Mouse (Mus musculus): ENCODE measurements around the gene Nr3c2. TPM values are rescaled to one million over a fixed set of nuclear protein-coding genes. Genes with fewer than 3 reads are reported as not detected.

Nr3c2 gene
- polyA plus RNA-seq, 1 experiment from 2014 or later, result 1.2 TPM

GRCm38 (mm10) chr8:77121571-77121890, 222.3 kb downstream of the Nr3c2 start:
- H3K4me2 ChIP-seq, result no peak overlapping the region
- DNase-seq (ENCODE audit: low spot score, missing footprints), result no peak
- H3K27me3 ChIP-seq (ENCODE audit: control insufficient read depth, insufficient read depth, low read length), result no peaks in the 10 kb centered on the region
- no peak for ATAC-seq (ENCODE audit: low FRiP score)
- no peak overlapping the region for H3K4me3 ChIP-seq (ENCODE audit: low read depth, low read length)
- H3K9me3 ChIP-seq (ENCODE audit: control insufficient read depth, low read length), result no peaks in the 10 kb centered on the region
- no peak overlapping the region for H3K9ac ChIP-seq (ENCODE audit: low read length)
- H3K36me3 ChIP-seq (ENCODE audit: control insufficient read depth, insufficient read depth, low read length), result no peaks in the 10 kb centered on the region
- 45% methylated on average over 1 of the region's 1 CpGs for WGBS
- no peaks in the 10 kb centered on the region for H3K4me1 ChIP-seq (ENCODE audit: control insufficient read depth, insufficient read depth, low read length)
- no peak overlapping the region for H3K27ac ChIP-seq (ENCODE audit: low read depth, low read length)

GRCm38 (mm10) chr8:77122300-77122699, 223.1 kb downstream of the Nr3c2 start:
- ATAC-seq (ENCODE audit: low FRiP score), result no peak
- no peak overlapping the region for H3K4me2 ChIP-seq
- WGBS, result 78% methylated on average over 5 of the region's 5 CpGs
- no peak for DNase-seq (ENCODE audit: low spot score, missing footprints)
- no peaks in the 10 kb centered on the region for H3K9me3 ChIP-seq (ENCODE audit: control insufficient read depth, low read length)
- H3K9ac ChIP-seq (ENCODE audit: low read length), result no peak overlapping the region
- H3K4me1 ChIP-seq (ENCODE audit: control insufficient read depth, insufficient read depth, low read length), result no peaks in the 10 kb centered on the region
- H3K27ac ChIP-seq (ENCODE audit: low read depth, low read length), result no peak overlapping the region
- no peak overlapping the region for H3K4me3 ChIP-seq (ENCODE audit: low read depth, low read length)
- H3K36me3 ChIP-seq (ENCODE audit: control insufficient read depth, insufficient read depth, low read length), result no peaks in the 10 kb centered on the region
- H3K27me3 ChIP-seq (ENCODE audit: control insufficient read depth, insufficient read depth, low read length), result no peaks in the 10 kb centered on the region

GRCm38 (mm10) chr8:77125777-77126176, 226.5 kb downstream of the Nr3c2 start:
- peak; percentile 37 for DNase-seq (ENCODE audit: low spot score, missing footprints)
- ATAC-seq (ENCODE audit: low FRiP score), result no peak
- 92% methylated on average over 7 of the region's 7 CpGs for WGBS
- Histone ChIP-seq H3K27me3 (ENCODE audit: control insufficient read depth, insufficient read depth, low read length) (no peaks in the 10 kb centered on the region), H3K4me1 (ENCODE audit: control insufficient read depth, insufficient read depth, low read length) (no peaks in the 10 kb centered on the region), H3K4me3 (ENCODE audit: low read depth, low read length) (no peak overlapping the region), H3K27ac (ENCODE audit: low read depth, low read length) (no peak overlapping the region), H3K9ac (ENCODE audit: low read length) (no peak overlapping the region), H3K4me2 (no peak overlapping the region), H3K9me3 (ENCODE audit: control insufficient read depth, low read length) (no peaks in the 10 kb centered on the region), H3K36me3 (ENCODE audit: control insufficient read depth, insufficient read depth, low read length) (no peaks in the 10 kb centered on the region)

GRCm38 (mm10) chr8:77128006-77128405, 228.8 kb downstream of the Nr3c2 start:
- Histone ChIP-seq H3K9me3 (ENCODE audit: control insufficient read depth, low read length) (no peaks in the 10 kb centered on the region), H3K27me3 (ENCODE audit: control insufficient read depth, insufficient read depth, low read length) (no peaks in the 10 kb centered on the region), H3K27ac (ENCODE audit: low read depth, low read length) (no peak overlapping the region), H3K36me3 (ENCODE audit: control insufficient read depth, insufficient read depth, low read length) (no peaks in the 10 kb centered on the region), H3K9ac (ENCODE audit: low read length) (no peak overlapping the region), H3K4me3 (ENCODE audit: low read depth, low read length) (no peak overlapping the region), H3K4me2 (no peak overlapping the region), H3K4me1 (ENCODE audit: control insufficient read depth, insufficient read depth, low read length) (0 out of 2 replicates have a peak, but pooled peaks cover 2% of the 10 kb centered on the region)
- WGBS, result 87% methylated on average over 4 of the region's 4 CpGs
- ATAC-seq (ENCODE audit: low FRiP score) (no peak), DNase-seq (ENCODE audit: low spot score, missing footprints) (no peak)

- Histone ChIP-seq H3K4me1 (ENCODE audit: control insufficient read depth, insufficient read depth, low read length) (0 out of 2 replicates have a peak, but pooled peaks cover 2% of the 10 kb centered on the region), H3K27me3 (ENCODE audit: control insufficient read depth, insufficient read depth, low read length) (no peaks in the 10 kb centered on the region), H3K9me3 (ENCODE audit: control insufficient read depth, low read length) (no peaks in the 10 kb centered on the region), H3K4me2 (no peak overlapping the region), H3K9ac (ENCODE audit: low read length) (no peak overlapping the region), H3K36me3 (ENCODE audit: control insufficient read depth, insufficient read depth, low read length) (no peaks in the 10 kb centered on the region), H3K27ac (ENCODE audit: low read depth, low read length) (no peak overlapping the region), H3K4me3 (ENCODE audit: low read depth, low read length) (no peak overlapping the region)
- no peak for ATAC-seq (ENCODE audit: low FRiP score)
- 34% methylated on average over 11 of the region's 11 CpGs for WGBS
- DNase-seq (ENCODE audit: low spot score, missing footprints), result peak; percentile 88
Observed at GRCm38 (mm10) chr8:77132903-77133637, 233.8 kb downstream of the Nr3c2 start.

- DNase-seq (ENCODE audit: low spot score, missing footprints) (peak; percentile 73), ATAC-seq (ENCODE audit: low FRiP score) (no peak)
- no peaks in the 10 kb centered on the region for H3K27me3 ChIP-seq (ENCODE audit: control insufficient read depth, insufficient read depth, low read length)
- 79% methylated on average over 7 of the region's 7 CpGs for WGBS
- no peak overlapping the region for H3K9ac ChIP-seq (ENCODE audit: low read length)
- H3K4me3 ChIP-seq (ENCODE audit: low read depth, low read length), result no peak overlapping the region
- H3K27ac ChIP-seq (ENCODE audit: low read depth, low read length), result no peak overlapping the region
- H3K4me2 ChIP-seq, result no peak overlapping the region
- H3K9me3 ChIP-seq (ENCODE audit: control insufficient read depth, low read length), result no peaks in the 10 kb centered on the region
- H3K4me1 ChIP-seq (ENCODE audit: control insufficient read depth, insufficient read depth, low read length), result 0 out of 2 replicates have a peak, but pooled peaks cover 2% of the 10 kb centered on the region
- no peaks in the 10 kb centered on the region for H3K36me3 ChIP-seq (ENCODE audit: control insufficient read depth, insufficient read depth, low read length)
Observed at GRCm38 (mm10) chr8:77133797-77134385, 234.6 kb downstream of the Nr3c2 start.

- Histone ChIP-seq H3K27me3 (ENCODE audit: control insufficient read depth, insufficient read depth, low read length) (no peaks in the 10 kb centered on the region), H3K4me1 (ENCODE audit: control insufficient read depth, insufficient read depth, low read length) (no peaks in the 10 kb centered on the region), H3K4me2 (no peak overlapping the region), H3K9me3 (ENCODE audit: control insufficient read depth, low read length) (no peaks in the 10 kb centered on the region), H3K9ac (ENCODE audit: low read length) (no peak overlapping the region), H3K4me3 (ENCODE audit: low read depth, low read length) (no peak overlapping the region), H3K27ac (ENCODE audit: low read depth, low read length) (no peak overlapping the region), H3K36me3 (ENCODE audit: control insufficient read depth, insufficient read depth, low read length) (no peaks in the 10 kb centered on the region)
- DNase-seq (ENCODE audit: low spot score, missing footprints) (no peak), ATAC-seq (ENCODE audit: low FRiP score) (0 out of 2 replicates have a peak, but pooled peaks have one; percentile 54)
- 91% methylated on average over 3 of the region's 3 CpGs for WGBS
Observed at GRCm38 (mm10) chr8:77145285-77145684, 246.0 kb downstream of the Nr3c2 start.

- ATAC-seq (ENCODE audit: low FRiP score), result no peak
Observed at GRCm38 (mm10) chr8:77154496-77154895, 255.3 kb downstream of the Nr3c2 start.

GRCm38 (mm10) chr8:77169320-77169719, 270.1 kb downstream of the Nr3c2 start:
- ATAC-seq (ENCODE audit: low FRiP score) (no peak), DNase-seq (ENCODE audit: low spot score, missing footprints) (no peak)

More at GRCm38 (mm10) chr8:77154496-77154895, 255.3 kb downstream of the Nr3c2 start:
- H3K4me2 ChIP-seq, result no peak overlapping the region
- H3K27ac ChIP-seq (ENCODE audit: low read depth, low read length), result no peak overlapping the region
- 42% methylated on average over 3 of the region's 3 CpGs for WGBS
- no peaks in the 10 kb centered on the region for H3K27me3 ChIP-seq (ENCODE audit: control insufficient read depth, insufficient read depth, low read length)
- H3K9ac ChIP-seq (ENCODE audit: low read length), result no peak overlapping the region
- DNase-seq (ENCODE audit: low spot score, missing footprints), result no peak
- no peaks in the 10 kb centered on the region for H3K4me1 ChIP-seq (ENCODE audit: control insufficient read depth, insufficient read depth, low read length)
- H3K4me3 ChIP-seq (ENCODE audit: low read depth, low read length), result no peak overlapping the region
- no peaks in the 10 kb centered on the region for H3K9me3 ChIP-seq (ENCODE audit: control insufficient read depth, low read length)
- no peaks in the 10 kb centered on the region for H3K36me3 ChIP-seq (ENCODE audit: control insufficient read depth, insufficient read depth, low read length)

More at GRCm38 (mm10) chr8:77169320-77169719, 270.1 kb downstream of the Nr3c2 start:
- Histone ChIP-seq H3K9me3 (ENCODE audit: control insufficient read depth, low read length) (no peaks in the 10 kb centered on the region), H3K4me1 (ENCODE audit: control insufficient read depth, insufficient read depth, low read length) (no peaks in the 10 kb centered on the region), H3K27ac (ENCODE audit: low read depth, low read length) (no peak overlapping the region), H3K4me2 (no peak overlapping the region), H3K4me3 (ENCODE audit: low read depth, low read length) (no peak overlapping the region), H3K9ac (ENCODE audit: low read length) (no peak overlapping the region), H3K27me3 (ENCODE audit: control insufficient read depth, insufficient read depth, low read length) (no peaks in the 10 kb centered on the region), H3K36me3 (ENCODE audit: control insufficient read depth, insufficient read depth, low read length) (no peaks in the 10 kb centered on the region)
- 92% methylated on average over 6 of the region's 6 CpGs for WGBS

All from midbrain, embryonic 11.5 days (tissue).